Mouse (Mus musculus) adrenal gland, postnatal 14 days (tissue): ENCODE measurements around the gene Tmem19. TPM values are rescaled to one million over a fixed set of nuclear protein-coding genes. Genes with fewer than 3 reads are reported as not detected.
A peak's percentile ranks its signal among the peaks of the same experiment; 100 is the strongest.
"Not testable (repeated sequence)": the region's sequence is repeated elsewhere in the genome, so short reads cannot be mapped to it uniquely, and the experiment has no call there.

Experiments used
- DNase-seq: peaks from one replicate; pipeline ENCODE4 v3.0.0; 2021; ENCODE audit warnings: mixed read lengths
- total RNA-seq: library from RNA; stranded (reverse); gene quantifications from 2 replicates; pipeline ENCODE4 v1.2.3, GENCODE M21; 2021

Tmem19 gene
- total RNA-seq, 1 experiment from 2014 or later, result 23.0 TPM

DNA sequence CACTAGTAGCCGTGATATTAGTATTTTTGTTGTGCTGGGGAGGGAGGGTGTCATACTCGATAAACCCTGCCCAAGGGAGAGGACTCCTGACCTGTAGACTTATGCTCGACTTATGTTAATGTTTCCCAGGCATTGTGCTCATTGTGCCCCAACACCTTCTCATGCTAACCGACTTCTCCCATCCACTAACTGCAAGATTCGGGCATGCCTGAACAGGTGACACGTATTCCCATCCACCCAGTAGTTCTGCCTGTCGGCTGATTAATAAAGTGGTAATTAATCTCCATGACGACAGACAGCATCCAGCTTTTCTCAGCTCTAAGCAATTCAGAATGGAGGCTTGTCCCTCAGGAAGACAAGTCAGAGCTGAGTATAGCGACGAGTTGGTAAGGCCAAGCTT, 13.3 kb downstream of the Tmem19 start:
- no peak for DNase-seq

GRCm38 (mm10) chr10:115348131-115348530, 14.2 kb downstream of the Tmem19 start:
- no peak for DNase-seq

DNA sequence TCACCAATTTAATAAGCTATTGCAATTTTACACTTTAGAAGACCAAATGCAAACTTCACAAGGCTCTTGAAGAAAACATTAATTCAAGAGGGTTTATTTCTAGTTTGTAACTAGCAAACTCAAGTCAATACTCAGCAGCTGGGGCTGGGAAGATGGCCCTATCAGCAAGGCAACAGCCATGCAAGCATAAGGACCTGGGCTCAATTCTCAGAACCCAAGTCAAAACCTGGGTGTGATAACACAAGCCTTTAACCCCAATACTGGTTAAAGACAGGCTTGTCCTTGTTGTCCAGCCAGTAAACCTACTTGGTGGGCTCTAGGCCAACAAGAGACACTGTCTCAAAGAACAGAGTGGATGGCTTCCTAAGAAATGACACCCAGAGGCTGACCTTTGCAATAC, 15.9 kb downstream of the Tmem19 start:
- no peak for DNase-seq

- no peak for DNase-seq
These were observed 19.4 kb downstream of the Tmem19 start for GRCm38 (mm10) chr10:115342771-115343425.

GRCm38 (mm10) chr10:115339820-115340328, 22.4 kb downstream of the Tmem19 start:
- DNase-seq, result no peak

GRCm38 (mm10) chr10:115336901-115337300, 25.4 kb downstream of the Tmem19 start:
- no peak for DNase-seq

- DNase-seq, result no peak
These were observed 28.8 kb downstream of the Tmem19 start for GRCm38 (mm10) chr10:115333528-115333927.

DNA sequence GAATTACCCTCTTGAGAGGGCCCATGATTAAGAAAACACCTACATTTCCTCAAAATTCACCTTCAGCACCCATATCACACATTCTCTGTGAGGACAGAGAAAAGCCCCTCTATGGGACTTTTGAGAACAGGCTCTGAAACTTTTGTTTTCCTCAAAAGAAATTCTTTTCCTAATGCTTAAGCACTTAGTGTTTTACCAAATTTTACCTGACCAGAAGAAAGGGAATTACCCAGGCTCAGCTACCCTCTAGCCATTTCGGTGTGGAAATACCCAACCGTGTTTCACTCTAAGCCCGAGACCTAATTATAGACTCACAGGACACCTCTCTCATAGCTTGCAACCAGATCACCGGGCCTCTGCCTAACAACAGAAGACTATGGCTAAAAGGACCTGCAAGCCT, 29.3 kb downstream of the Tmem19 start:
- no peak for DNase-seq

DNA sequence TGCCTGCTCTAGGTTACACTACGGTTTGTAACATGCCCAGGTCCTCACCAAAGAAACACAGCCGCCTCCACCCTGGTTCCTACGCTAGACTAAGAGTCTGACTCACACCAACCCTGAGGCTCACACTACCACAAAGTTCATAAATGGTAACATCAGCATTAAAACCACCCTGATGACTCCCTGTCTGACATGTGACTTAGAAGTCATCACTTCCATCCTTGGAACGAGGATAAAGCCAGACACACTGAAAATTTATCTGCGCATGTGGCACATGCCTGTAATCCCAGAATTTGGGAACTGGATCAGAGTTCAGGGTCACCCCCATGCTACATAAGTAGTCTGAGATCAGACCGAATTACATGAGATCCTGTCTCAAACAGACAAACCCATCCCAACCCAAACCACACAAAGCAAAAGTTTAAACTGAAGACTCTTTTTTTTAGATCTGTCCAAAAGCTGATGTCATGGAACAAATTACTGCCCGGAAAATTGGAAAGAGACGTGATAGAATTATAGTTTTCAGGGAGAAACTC, 29.8 kb downstream of the Tmem19 start:
- DNase-seq, result peak; percentile 30

GRCm38 (mm10) chr10:115329010-115329530, 33.2 kb downstream of the Tmem19 start:
- no peak for DNase-seq

- DNase-seq, result peak; percentile 48
These were observed 33.8 kb downstream of the Tmem19 start for GRCm38 (mm10) chr10:115328514-115328913.

- peak; percentile 79 for DNase-seq
These were observed 39.0 kb downstream of the Tmem19 start for GRCm38 (mm10) chr10:115323295-115323694.

DNA sequence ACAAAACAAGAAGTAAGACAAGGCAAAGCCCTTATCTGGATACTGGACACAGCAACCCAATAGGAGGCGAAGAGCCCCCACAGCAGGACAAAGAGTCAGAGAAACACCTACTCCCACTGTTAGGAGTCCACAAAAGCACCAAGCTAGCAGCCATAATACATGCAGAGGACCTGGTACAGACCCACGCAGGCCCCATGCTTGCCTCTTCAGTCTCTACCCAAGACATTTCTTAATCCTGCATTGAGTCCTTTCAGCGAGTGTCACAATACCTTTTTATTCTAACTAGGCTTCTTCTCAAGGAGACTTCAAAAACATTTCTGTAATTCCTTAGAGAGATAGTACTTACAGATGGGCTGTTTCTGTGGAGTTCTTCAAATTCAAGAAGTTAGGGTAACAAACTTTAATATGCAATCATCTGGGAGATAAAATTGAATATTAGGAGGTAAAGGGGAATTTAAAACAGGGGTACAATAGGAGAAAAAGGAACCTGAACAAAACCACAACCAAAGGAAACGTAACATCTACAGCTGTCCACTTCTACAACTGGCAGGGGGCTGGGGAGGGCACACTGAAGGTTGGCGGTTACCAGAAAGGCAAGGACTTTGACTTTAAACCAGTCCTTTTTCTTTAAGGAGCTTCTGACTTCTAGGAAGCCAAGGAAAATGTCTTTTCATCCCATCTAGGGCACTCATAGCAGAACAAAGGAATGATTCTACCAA, 40.8 kb downstream of the Tmem19 start:
- no peak for DNase-seq

DNA sequence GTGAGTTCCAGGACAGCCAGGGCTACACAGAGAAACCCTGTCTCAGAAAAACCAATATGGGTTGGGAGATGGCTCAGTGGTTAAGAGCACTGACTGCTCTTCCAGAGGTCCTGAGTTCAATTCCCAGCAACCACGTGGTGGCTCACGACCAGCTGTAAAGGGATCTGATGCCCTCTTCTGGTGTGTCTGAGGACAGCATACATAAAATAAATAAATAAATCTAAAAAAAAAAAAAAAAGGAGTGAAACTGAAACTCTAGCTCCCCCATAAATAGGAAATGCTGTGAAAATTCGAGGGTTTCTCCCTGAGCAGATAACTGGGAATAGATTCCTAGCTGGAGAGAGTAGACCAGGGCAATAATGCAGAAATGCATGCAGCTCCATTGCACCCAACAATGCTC, 43.9 kb downstream of the Tmem19 start:
- DNase-seq, result not testable (repeated sequence)

GRCm38 (mm10) chr10:115316313-115316712, 46.0 kb downstream of the Tmem19 start:
- no peak for DNase-seq

DNA sequence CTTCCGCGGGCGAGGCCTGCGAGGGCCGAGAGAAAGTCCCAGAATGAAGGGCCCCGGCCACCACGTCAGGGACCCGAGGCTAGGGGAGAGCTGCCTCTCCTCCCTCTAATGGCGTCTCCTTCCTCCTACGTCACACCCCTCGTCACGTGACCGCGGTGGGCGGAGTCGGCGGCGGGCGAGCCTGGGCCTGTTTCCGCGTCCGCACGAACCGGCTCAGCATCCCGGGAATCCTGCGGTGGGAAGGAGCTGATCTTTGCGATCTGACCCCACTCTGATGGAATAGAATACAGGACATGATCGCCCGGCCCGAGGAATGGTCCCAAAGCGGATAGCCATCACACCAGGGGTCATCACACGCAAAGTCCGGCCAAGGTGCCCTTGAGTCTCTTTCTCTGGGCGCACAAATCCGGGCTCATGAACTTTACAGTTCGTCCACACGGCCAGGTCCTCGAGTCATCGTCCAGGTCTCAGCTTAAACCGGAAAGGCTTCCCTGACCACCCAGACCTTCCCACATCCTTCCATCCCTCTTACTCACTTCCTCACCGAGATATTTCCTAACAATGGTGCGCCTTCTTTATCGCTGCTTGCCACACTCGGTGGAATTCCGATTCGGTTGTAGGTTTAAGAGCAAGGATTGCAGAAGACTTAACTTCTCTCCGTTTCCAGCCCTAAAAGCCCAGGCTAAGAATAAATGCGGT, 46.7 kb downstream of the Tmem19 start, which contains the start of gene Rab21:
Gene Rab21, minus strand, starts transcription at position 122 of the 699 bp plus-strand sequence.
- peak; percentile 99 for DNase-seq

- peak; percentile 67 for DNase-seq
These were observed 47.5 kb downstream of the Tmem19 start for GRCm38 (mm10) chr10:115314582-115315452.

- DNase-seq, result no peak
These were observed 48.1 kb downstream of the Tmem19 start for GRCm38 (mm10) chr10:115314287-115314581.

- no peak for DNase-seq
These were observed 48.5 kb downstream of the Tmem19 start for GRCm38 (mm10) chr10:115313641-115314286.

- peak; percentile 64 for DNase-seq
These were observed 49.6 kb downstream of the Tmem19 start for GRCm38 (mm10) chr10:115312732-115313131.

DNA sequence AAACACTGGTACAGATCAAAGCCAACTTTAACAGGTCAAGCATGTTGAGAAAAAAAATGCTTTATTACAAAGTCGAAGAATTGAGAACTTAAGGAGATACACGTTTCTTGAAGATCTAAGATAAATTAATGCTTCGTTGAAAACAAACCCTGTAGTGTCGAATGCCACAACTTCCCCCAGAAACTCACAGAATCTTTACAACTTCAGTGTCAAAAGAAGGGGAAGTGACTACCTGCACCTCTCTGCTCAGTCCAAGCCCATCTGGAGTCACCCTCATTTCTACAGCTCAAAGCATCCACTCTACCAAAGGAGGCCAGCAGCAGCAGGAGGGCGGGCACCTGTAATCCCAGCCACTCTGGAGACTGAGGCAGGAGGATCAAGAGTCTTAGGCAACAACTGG, 50.1 kb downstream of the Tmem19 start:
- DNase-seq, result no peak
